Mouse (Mus musculus): ENCODE data around the gene Txlng.
"Not testable (repeated sequence)": the region's sequence is repeated elsewhere in the genome, so short reads cannot be mapped to it uniquely, and the experiment has no call there.

Txlng gene

GRCm38 (mm10) chrX:162829203-162829708 is at the start of gene Txlng:
Txlng (minus strand) TSS chrX:162829454.
- peak; percentile 88 to 90 for DNase-seq (ENCODE audit: low read depth in 1 of 2, low spot score in 2 of 2)

- no peak for DNase-seq (ENCODE audit: low read depth in 1 of 2, low spot score in 2 of 2)
These were observed 49.0 kb upstream of the Txlng start for GRCm38 (mm10) chrX:162878236-162878635.

GRCm38 (mm10) chrX:162873761-162874160 is 44.5 kb upstream of the Txlng start:
- DNase-seq (ENCODE audit: low read depth in 1 of 2, low spot score in 2 of 2): no peak

DNA sequence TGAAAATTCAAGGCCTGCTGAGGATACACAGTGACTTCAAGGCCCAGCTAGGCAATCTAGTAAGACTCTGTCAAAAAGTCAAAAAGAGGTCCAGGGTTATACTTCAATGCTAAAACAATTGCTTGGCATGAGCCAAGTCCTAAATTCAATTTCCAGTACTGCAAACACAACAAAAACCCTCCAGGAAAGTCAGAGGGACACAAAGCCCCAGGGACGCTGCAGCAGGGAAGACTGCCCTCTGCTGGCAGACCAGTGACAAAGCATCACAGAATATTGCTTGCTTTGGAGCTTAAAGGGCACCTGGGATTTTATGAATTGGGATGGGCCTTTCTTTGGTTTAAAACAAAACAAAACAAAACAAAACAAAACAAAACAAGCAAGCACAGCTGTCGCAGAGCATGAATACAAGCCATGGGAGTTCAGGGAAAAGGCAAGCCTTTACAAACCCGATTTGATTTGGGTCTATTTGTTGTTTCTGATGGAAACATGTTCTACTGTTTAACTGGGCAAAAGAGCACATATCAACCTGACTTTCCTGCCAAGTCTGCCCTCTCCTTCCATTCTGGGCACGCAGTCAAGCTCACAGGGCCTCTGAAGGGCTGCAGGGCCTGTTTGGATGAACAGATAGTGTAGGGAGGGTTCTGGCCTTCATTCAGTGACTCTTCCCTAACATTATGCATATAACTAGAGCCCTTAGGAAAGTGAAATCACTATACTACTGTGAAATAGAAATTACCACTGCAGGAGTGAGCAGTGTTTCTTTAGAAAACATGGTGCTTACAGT is 42.7 kb upstream of the Txlng start:
- no peak for DNase-seq (ENCODE audit: low read depth in 1 of 2, low spot score in 2 of 2)

- no peak for DNase-seq (ENCODE audit: low read depth in 1 of 2, low spot score in 2 of 2)
These were observed 39.2 kb upstream of the Txlng start for GRCm38 (mm10) chrX:162868294-162868965.

DNA sequence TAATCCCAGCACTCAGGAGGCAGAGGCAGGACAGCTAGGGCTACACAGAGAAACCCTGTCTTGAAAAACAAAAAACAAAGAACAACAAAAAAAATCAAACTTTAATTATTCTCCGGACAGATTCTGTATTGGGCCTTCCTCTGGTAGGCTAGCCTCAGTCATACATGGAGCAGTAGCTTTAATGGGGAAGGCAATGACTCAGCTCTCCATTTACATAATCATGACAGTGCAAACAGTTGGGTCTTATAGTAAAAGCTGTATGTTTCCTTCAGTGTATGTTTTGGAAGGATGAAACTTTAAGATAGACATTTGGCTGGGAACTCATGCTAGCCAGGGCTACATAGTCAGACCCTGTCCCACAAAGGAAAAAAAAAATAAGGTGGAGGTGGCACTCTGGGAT is 19.4 kb upstream of the Txlng start:
- DNase-seq (ENCODE audit: low read depth in 1 of 2, low spot score in 2 of 2): no peak

DNA sequence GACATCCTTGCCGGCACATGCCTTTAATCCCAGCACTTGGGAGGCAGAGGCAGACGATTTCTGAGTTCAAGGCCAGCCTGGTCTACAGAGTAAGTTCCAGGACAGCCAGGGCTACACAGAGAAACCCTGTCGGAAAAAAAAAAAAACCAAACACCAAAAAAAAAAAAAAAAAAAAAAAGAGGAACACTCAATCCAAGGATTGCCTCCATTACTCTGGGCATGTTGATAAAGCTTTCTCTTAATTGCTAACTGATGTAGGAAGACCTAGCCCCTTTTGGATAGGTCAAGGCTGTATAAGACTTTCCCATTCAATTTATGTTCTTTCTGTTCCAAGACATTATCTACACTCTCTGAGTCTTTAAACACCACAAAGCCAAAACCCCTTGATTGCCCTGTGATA is 16.3 kb upstream of the Txlng start:
- DNase-seq (ENCODE audit: low read depth in 1 of 2, low spot score in 2 of 2): no peak

GRCm38 (mm10) chrX:162844447-162845100 is 15.3 kb upstream of the Txlng start:
- no peak for DNase-seq (ENCODE audit: low read depth in 1 of 2, low spot score in 2 of 2)

DNA sequence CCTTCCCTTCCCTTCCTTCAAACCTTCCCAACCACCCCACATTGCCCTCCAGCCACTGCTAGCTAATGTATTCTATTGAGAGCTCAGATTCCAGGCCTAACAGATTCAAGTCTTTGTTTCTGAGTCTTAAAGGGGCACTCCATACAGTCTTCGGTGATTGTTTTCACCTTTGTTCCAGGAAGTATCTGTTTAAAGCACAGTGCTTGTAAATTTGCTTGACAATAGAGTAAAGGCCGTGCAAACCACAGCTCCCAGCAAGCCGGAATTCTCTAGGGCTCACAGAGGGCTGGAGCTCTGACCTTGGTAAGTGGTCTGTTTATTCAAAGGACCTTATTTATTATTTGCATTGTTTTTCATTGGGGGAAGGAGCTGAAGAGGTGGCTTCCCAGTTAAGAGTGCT is 2.8 kb upstream of the Txlng start:
- no peak for DNase-seq (ENCODE audit: low read depth in 1 of 2, low spot score in 2 of 2)

GRCm38 (mm10) chrX:162831542-162831941 is 2.3 kb upstream of the Txlng start:
- no peak for DNase-seq (ENCODE audit: low read depth in 1 of 2, low spot score in 2 of 2)

DNA sequence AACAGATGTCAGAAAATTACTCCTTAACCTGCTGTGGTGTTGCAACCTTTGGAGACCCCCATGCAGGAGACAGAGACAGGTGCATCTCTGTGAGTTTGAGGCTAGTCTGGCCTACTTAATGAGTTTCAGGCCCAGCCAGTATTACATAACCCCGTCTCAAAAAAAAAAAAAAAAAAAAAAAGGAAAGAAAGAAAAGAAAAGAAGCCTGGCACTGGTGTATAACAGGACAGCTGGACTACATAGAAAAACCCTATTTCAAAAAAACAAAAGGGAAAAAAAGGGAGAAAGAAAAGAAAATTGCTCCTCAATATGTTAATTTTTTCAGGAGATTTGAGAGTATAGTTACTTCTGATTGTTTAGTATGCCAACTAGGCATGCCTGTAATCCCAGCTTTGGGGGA is 1.8 kb upstream of the Txlng start:
- DNase-seq (ENCODE audit: low read depth in 1 of 2, low spot score in 2 of 2): no peak

GRCm38 (mm10) chrX:162830313-162830712 is 1.1 kb upstream of the Txlng start:
- DNase-seq (ENCODE audit: low read depth in 1 of 2, low spot score in 2 of 2): not testable (repeated sequence)

DNA sequence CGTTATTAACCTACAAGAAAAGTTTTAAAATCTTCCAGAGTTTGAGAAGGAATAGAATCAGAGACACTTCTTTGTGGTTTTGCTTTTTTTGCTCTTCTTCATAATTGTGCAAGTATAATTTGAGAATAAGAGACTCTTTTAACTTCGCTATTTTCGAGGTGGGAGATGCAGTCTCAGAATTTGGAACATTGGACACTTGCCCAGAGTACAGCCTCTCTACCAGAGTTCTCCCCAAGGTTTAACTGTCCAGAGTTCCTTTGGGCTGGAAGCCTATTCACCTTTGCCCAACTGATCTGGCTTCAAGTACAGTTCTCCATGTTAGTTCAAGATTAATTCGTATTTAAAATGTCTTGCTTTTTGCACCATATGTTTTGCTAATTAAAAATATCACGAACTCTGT is 487 bp upstream of the Txlng start:
- DNase-seq (ENCODE audit: low read depth in 1 of 2, low spot score in 2 of 2): no peak

GRCm38 (mm10) chrX:162828783-162829182 is 471 bp downstream of the Txlng start:
- DNase-seq (ENCODE audit: low read depth in 1 of 2, low spot score in 2 of 2): no peak

GRCm38 (mm10) chrX:162828016-162828415 is 1.2 kb downstream of the Txlng start:
- DNase-seq (ENCODE audit: low read depth in 1 of 2, low spot score in 2 of 2): no peak

DNA sequence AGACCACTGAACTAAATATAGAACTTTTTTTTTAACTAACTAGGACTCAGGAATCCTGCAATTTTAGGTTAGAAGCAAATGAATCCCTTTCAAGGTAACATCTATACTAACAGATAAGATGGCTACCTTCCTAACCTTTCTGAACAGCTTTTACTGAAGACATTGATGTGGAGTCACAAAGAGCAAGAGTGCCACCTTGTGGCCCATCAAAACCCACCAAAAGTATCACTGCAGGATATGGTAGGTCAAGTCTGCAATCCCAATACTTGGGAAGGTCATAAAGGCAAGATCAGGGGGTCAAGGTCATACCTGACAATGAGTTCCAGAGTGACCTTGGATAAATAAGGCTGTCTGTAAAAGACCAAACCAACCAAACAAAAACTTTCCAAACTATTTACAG is 28.9 kb downstream of the Txlng start:
- no peak for DNase-seq (ENCODE audit: low read depth in 1 of 2, low spot score in 2 of 2)

GRCm38 (mm10) chrX:162791392-162791791 is 37.9 kb downstream of the Txlng start:
- not testable (repeated sequence) for DNase-seq (ENCODE audit: low read depth in 1 of 2, low spot score in 2 of 2)

- DNase-seq (ENCODE audit: low read depth in 1 of 2, low spot score in 2 of 2): no peak
These were observed 40.9 kb downstream of the Txlng start for GRCm38 (mm10) chrX:162788372-162788771.

DNA sequence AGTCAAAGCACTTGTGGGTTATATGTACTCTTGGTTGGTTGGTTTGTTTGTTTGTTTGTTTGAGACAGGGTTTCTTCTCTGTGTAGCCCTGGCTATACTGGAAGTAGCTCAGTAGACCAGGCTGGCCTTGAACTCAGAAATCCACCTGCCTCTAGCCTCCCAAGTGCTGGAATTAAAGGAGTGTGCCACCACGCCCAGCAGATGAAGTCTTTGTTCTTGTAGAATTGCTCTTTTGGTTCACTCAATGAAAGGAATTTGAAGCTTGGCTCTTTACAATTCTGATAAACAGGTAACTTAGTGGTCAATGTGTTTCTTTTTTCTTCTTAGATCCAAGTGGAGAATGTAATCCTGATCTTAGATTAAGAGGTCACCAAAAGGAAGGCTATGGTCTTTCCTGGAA is 58.5 kb downstream of the Txlng start:
- DNase-seq (ENCODE audit: low read depth in 1 of 2, low spot score in 2 of 2): no peak

- DNase-seq (ENCODE audit: low read depth in 1 of 2, low spot score in 2 of 2): no peak
These were observed 67.4 kb downstream of the Txlng start for GRCm38 (mm10) chrX:162761716-162762395.

GRCm38 (mm10) chrX:162760958-162761515 is 68.2 kb downstream of the Txlng start:
- no peak for DNase-seq (ENCODE audit: low read depth in 1 of 2, low spot score in 2 of 2)
